Comparison of ENCODE assay signal across 27 mouse cellular contexts in the genomic region with DNA sequence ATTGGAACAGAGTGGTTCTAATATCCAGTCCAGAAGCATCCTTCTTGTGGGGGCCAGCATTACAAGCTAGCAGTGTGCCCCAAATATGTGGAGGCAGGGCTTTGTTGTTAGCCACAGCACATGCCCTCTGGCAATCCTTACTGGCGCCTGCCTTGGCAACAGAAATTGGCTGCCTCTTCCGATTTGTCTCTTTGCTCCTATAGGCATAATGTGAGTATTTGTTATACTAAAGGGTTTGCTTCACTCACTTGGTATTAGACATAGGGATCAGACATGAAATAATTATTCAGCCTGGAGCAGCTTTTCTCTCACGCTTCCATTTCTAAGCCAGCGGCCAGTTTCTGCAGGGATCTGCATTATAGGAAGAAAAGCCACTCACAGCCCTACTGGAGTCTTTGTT.
DNase-seq lines count a peak whose midpoint lies in the region; ATAC-seq lines count a peak whose summit lies in the region.
"Had no signal": no experiment of that assay in that cellular context is flagged by ENCODE, and none has a peak within 500 bp of the region (broad histone marks: within the 10 kb centered on the region; RNA-seq: fewer than 3 reads in every experiment).

No protein-coding gene starts in this region.

- H3K27ac ChIP-seq in forebrain, embryonic 14.5 days (ENCODE audit: low read depth, low read length) = no peak overlapping the region
- no peak overlapping the region for H3K27ac ChIP-seq in forebrain, embryonic 11.5 days (ENCODE audit: low read depth, low read length)
- peak overlapping the region; percentile 50; the same call in 1 of the 2 replicates for H3K27ac ChIP-seq in midbrain, embryonic 15.5 days
- H3K27ac ChIP-seq: embryonic facial prominence, embryonic 12.5 days; heart, embryonic 10.5 days; heart, embryonic 15.5 days; kidney, embryonic 15.5 days; left cerebral cortex, adult 2 months; limb, embryonic 13.5 days; liver, embryonic 12.5 days; neural tube, embryonic 13.5 days; stomach, embryonic 15.5 days had no signal

- H3K9ac ChIP-seq in forebrain, embryonic 14.5 days (ENCODE audit: low read length) = no peak overlapping the region
- H3K9ac ChIP-seq in forebrain, embryonic 11.5 days (ENCODE audit: low read length) = no peak overlapping the region
- no peak overlapping the region for H3K9ac ChIP-seq in midbrain, embryonic 15.5 days
- H3K9ac ChIP-seq: embryonic facial prominence, embryonic 12.5 days; heart, embryonic 15.5 days; kidney, embryonic 15.5 days; limb, embryonic 13.5 days; liver, embryonic 12.5 days; liver, postnatal 0 days; neural tube, embryonic 13.5 days; stomach, embryonic 15.5 days had no signal

- ATAC-seq in forebrain, embryonic 14.5 days = peak; percentile 90
- no peak for ATAC-seq in forebrain, embryonic 11.5 days (replicated peaks; ENCODE audit: low FRiP score)
- ATAC-seq in midbrain, embryonic 15.5 days (replicated peaks) = peak; percentile 78
- no peak for ATAC-seq in inflammation-experienced regulatory T-cells, adult 6 months
- ATAC-seq: liver, embryonic 12.5 days; liver, postnatal 0 days had no signal

- no peaks in the 10 kb centered on the region for H3K9me3 ChIP-seq in forebrain, embryonic 14.5 days (replicated peaks; ENCODE audit: control insufficient read depth, low read length)
- no peaks in the 10 kb centered on the region for H3K9me3 ChIP-seq in forebrain, embryonic 11.5 days (ENCODE audit: control insufficient read depth, low read length)
- H3K9me3 ChIP-seq in midbrain, embryonic 15.5 days = no peaks in the 10 kb centered on the region
- H3K9me3 ChIP-seq: embryonic facial prominence, embryonic 12.5 days; heart, embryonic 10.5 days; heart, embryonic 15.5 days; kidney, embryonic 15.5 days; limb, embryonic 13.5 days; liver, embryonic 12.5 days; neural tube, embryonic 13.5 days; stomach, embryonic 15.5 days had no signal

- H3K4me3 ChIP-seq in forebrain, embryonic 14.5 days (ENCODE audit: low read depth, low read length) = no peak overlapping the region
- H3K4me3 ChIP-seq in forebrain, embryonic 11.5 days (ENCODE audit: low read depth, low read length) = no peak overlapping the region
- no peak overlapping the region for H3K4me3 ChIP-seq in midbrain, embryonic 15.5 days
- H3K4me3 ChIP-seq: embryonic facial prominence, embryonic 12.5 days; heart, embryonic 10.5 days; heart, embryonic 15.5 days; kidney, embryonic 15.5 days; left cerebral cortex, adult 2 months; limb, embryonic 13.5 days; liver, embryonic 12.5 days; neural tube, embryonic 13.5 days; stomach, embryonic 15.5 days had no signal

- no peaks in the 10 kb centered on the region for H3K36me3 ChIP-seq in forebrain, embryonic 14.5 days (ENCODE audit: control insufficient read depth, insufficient read depth, low read length)
- no peaks in the 10 kb centered on the region for H3K36me3 ChIP-seq in forebrain, embryonic 11.5 days (ENCODE audit: control insufficient read depth, insufficient read depth, low read length)
- H3K36me3 ChIP-seq in midbrain, embryonic 15.5 days (replicated peaks) = no peaks in the 10 kb centered on the region
- H3K36me3 ChIP-seq: embryonic facial prominence, embryonic 12.5 days; heart, embryonic 10.5 days; heart, embryonic 15.5 days; kidney, embryonic 15.5 days; limb, embryonic 13.5 days; liver, embryonic 12.5 days; neural tube, embryonic 13.5 days; stomach, embryonic 15.5 days had no signal

- DNase-seq in forebrain, embryonic 14.5 days (ENCODE audit: low spot score) = peak; percentile 70
- DNase-seq in forebrain, embryonic 11.5 days (ENCODE audit: low spot score) = no peak
- DNase-seq in left cerebral cortex, postnatal 4 days = peak; percentile 49
- no peak for DNase-seq in left cerebral cortex, adult 11 months (ENCODE audit: low spot score)
- peak; percentile 11 for DNase-seq in retina, adult 2 months (ENCODE audit: low read depth, low spot score)
- no peak for DNase-seq in urinary bladder, postnatal 14 days (ENCODE audit: low spot score)
- DNase-seq: adrenal gland, adult 8-10 months; B cell, adult 2 months; cerebellum, adult 11 months; cerebellum, postnatal 25 days; gastrocnemius, postnatal 14 days; kidney, adult 18-20 months; kidney, postnatal 25 days; liver, postnatal 0 days; lung, postnatal 36 days; right cerebral cortex, postnatal 25 days had no signal

- no peak overlapping the region for H3K4me2 ChIP-seq in forebrain, embryonic 14.5 days (ENCODE audit: low read length)
- H3K4me2 ChIP-seq in forebrain, embryonic 11.5 days (ENCODE audit: low read depth, low read length, severe bottlenecking) = no peak overlapping the region
- no peak overlapping the region for H3K4me2 ChIP-seq in midbrain, embryonic 15.5 days
- H3K4me2 ChIP-seq: embryonic facial prominence, embryonic 12.5 days; heart, embryonic 15.5 days; kidney, embryonic 15.5 days; limb, embryonic 13.5 days; liver, embryonic 12.5 days; neural tube, embryonic 13.5 days; stomach, embryonic 15.5 days had no signal

- no peaks in the 10 kb centered on the region for H3K27me3 ChIP-seq in forebrain, embryonic 14.5 days (replicated peaks; ENCODE audit: control insufficient read depth, insufficient read depth, low read length)
- H3K27me3 ChIP-seq in forebrain, embryonic 11.5 days (ENCODE audit: control insufficient read depth, insufficient read depth, low read length) = no peaks in the 10 kb centered on the region
- H3K27me3 ChIP-seq in midbrain, embryonic 15.5 days (replicated peaks) = no peaks in the 10 kb centered on the region
- H3K27me3 ChIP-seq: embryonic facial prominence, embryonic 12.5 days; heart, embryonic 15.5 days; kidney, embryonic 15.5 days; limb, embryonic 13.5 days; liver, embryonic 12.5 days; neural tube, embryonic 13.5 days; stomach, embryonic 15.5 days had no signal

- intact Hi-C loops in left cerebral cortex, postnatal 4 days (cut with DNase I) = no loop called here

- 0 out of 2 replicates have a peak, but pooled peaks cover 2% of the 10 kb centered on the region for H3K4me1 ChIP-seq in forebrain, embryonic 14.5 days (ENCODE audit: control insufficient read depth, insufficient read depth, low read length)
- no peaks in the 10 kb centered on the region for H3K4me1 ChIP-seq in forebrain, embryonic 11.5 days (replicated peaks; ENCODE audit: control insufficient read depth, insufficient read depth, low read length)
- no peaks in the 10 kb centered on the region for H3K4me1 ChIP-seq in midbrain, embryonic 15.5 days
- H3K4me1 ChIP-seq: embryonic facial prominence, embryonic 12.5 days; heart, embryonic 10.5 days; heart, embryonic 15.5 days; kidney, embryonic 15.5 days; limb, embryonic 13.5 days; liver, embryonic 12.5 days; neural tube, embryonic 13.5 days; stomach, embryonic 15.5 days had no signal

- WGBS in forebrain, embryonic 14.5 days = 26% methylated on average over 4 of the region's 4 CpGs
- WGBS in forebrain, embryonic 11.5 days = 66% methylated on average over 4 of the region's 4 CpGs
- 46% methylated on average over 4 of the region's 4 CpGs for WGBS in midbrain, embryonic 15.5 days

Comparison
In these comparisons a context has a peak if more than half of its experiments do, and no peak if none do; other contexts are left out.
1. ATAC-seq: peak in forebrain, embryonic 14.5 days (single experiment) and midbrain, embryonic 15.5 days (single experiment); none in forebrain, embryonic 11.5 days (single experiment) and inflammation-experienced regulatory T-cells, adult 6 months (single experiment).
2. DNase-seq: peak in forebrain, embryonic 14.5 days (single experiment), left cerebral cortex, postnatal 4 days (single experiment) and retina, adult 2 months (single experiment); none in forebrain, embryonic 11.5 days (single experiment), left cerebral cortex, adult 11 months (single experiment) and urinary bladder, postnatal 14 days (single experiment).